Mouse (Mus musculus): Measurements from ENCODE around the gene Jtb.
A peak's percentile ranks its signal among the peaks of the same experiment; 100 is the strongest.
"Not testable (repeated sequence)": the region's sequence is repeated elsewhere in the genome, so short reads cannot be mapped to it uniquely, and the experiment has no call there.

The Jtb gene

DNA sequence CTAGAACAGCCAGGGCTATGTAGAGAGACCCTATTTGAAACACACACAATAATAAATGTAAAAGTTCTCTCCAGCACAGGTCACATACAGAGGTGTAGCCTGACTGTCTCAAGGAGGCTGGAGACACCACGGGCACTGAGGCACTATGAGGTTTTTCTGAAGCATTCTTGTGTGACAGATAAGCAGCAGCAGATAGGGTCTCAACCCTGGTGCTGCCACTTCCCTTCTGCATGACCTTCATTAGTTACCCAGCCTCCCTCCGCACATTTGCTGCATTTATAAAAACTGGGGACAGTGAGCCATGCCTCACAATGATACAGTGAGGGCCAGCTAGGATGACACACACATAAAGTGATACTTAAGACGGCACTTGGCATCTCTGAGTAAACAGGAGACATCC lies 8.5 kb upstream of the Jtb start:
- DNase-seq (ENCODE audit: low spot score in 2 of 2): no peak

DNA sequence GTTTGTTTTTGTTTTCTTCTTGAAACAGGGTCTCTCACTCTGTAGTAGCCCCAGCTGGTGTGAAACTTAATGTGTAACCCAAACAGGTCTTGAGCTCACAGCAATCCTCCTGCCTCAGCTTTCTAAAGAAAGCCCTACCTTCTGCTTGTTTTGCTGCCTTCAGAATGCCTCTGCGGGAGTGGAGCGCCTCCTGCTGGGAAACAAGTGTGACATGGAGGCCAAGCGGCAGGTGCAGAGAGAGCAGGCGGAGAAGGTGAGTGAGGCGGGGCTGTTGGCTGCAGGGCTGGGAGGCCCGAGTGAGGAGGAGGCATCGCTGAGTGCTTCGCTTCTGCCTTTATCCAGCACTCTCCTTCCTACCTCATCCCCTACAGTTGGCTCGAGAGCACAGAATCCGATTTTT lies 7.1 kb upstream of the Jtb start:
- DNase-seq (ENCODE audit: low spot score in 2 of 2): no peak

DNA sequence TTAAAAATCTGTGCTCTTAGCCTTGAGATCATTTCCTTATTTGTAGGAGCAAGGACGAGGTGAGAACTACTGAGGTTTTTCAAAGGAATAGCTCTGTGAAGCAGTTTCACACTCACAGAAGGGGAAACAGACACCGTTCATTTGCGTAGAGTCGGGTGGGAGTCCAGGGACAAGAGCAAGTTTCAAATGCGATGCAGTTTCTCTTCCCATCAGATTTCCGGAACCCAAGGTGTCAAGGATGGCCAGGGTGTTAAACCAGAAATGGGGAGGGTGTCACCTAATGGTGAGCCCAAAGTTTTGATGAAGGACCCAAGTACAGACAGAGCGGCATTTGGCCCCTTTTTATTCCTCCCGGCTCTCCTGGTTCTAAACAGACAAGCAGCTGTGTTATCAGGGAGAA lies 322 bp upstream of the Jtb start:
- DNase-seq (ENCODE audit: low spot score in 2 of 2): no peak

DNA sequence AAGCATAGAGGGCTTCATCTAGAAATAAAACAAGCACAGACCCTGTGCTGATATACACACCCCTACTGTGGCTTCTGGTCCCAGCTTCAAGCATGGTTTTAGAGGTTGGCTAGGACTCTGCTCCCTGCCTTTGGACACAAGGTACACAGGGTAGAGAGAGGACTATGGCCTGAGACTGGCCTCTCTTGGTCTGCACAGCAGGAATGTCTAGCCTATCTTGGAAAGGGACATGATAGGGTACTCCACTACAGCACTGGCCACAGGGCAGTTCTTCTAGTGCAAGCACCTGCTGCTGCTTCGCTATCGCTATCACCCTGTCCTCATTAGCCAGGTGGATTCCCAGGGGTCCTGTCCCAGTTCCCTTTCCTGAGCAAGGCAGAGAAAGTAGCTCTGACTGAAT lies 9.9 kb downstream of the Jtb start:
- DNase-seq (ENCODE audit: low spot score in 2 of 2): no peak

DNA sequence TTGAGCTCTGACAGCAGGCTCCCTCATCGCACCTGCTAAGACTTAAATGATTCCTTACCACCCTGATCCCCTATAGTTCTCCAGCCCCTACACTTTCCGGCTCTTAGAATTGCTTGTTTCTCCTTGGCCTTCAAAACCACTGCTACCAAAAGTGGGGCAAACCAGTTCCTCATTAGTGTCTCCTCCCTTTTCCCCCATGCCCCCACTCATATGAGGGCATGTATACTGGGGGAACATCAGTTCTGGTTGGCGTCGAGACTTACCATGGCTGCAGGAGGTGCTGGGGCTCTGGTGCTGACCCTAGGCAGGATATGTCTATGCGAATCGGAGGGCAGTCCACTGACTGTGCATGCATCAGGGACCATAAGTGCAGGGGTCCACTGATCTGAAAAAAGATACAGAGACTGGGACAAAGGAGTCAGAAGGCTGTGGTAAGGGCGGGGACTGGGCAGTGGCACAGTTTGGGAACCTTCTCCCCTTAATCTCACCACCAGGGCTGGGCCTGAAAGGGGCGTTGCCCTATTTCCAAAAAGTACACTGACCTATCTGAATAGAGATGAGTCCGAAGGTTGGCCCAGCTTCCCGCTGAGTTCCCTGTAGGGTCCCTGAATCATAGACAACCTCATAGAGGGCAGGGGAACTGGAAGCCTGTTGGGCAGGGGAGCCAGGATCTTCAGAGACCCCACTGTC lies 10.4 kb downstream of the Jtb start:
- DNase-seq (ENCODE audit: low spot score in 2 of 2): no peak

DNA sequence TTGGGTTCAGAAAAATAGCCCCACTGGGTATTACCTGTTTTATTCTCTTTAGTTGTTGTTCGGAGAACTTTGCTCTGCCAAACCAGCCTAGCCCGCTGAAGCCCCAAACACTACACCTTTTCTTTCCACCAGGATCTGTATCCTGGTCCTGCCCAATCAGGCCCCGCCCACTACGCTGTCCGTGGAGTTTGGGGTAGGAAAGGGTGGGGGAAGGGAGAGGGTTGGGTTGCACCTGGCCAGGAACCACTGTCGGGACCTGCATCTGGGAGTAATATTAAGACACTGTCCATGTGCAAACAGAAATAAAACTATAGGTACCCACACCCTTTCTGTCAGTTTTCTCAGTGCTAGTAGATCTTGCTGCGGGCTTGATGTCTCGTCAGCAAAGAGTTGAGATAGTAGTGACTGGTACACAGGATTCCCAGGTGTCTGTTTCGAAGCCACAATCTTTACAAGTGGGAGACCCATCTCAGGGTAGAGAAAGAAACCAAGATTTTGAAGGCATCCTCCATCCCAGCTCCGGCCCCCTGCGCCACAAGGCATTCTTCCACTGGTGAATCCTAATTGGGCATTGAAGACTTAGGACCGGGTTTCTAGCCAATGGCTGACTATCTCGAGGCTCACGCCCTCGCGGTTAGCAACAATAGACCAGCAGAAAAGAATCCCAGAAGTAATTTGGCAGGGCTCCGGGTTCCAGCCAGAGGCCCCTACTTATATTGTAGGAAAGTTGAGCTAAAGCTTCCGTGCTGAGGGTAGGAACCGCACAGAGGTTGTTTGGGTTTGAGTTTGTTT lies 11.8 kb downstream of the Jtb start, which contains the start of gene Creb3l4:
Gene Creb3l4, minus strand, starts transcription at position 529 of the 792 bp plus-strand sequence.
- DNase-seq (ENCODE audit: low spot score in 2 of 2): peak in 1 of 2 experiments; percentile 32

DNA sequence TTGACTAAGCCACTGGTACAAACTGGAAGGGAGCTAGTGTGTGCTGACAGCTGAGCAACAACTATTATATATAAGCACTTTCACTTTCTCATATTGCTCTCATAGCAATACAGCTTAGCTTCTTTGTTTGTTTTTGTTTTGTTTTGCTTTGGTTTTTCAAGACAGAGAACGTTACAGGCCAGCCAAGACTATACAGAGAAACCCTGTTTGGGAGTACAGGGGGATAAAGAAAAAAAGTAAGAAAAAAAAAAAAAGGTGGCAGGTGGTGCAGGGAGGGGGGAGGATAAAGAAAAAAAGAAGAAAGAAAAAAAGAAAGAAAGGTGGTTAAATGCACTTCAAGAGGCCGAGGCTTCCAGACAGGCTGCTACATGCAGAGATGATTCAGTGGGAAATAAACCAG lies 14.0 kb downstream of the Jtb start:
- no peak for DNase-seq (ENCODE audit: low spot score in 2 of 2)

DNA sequence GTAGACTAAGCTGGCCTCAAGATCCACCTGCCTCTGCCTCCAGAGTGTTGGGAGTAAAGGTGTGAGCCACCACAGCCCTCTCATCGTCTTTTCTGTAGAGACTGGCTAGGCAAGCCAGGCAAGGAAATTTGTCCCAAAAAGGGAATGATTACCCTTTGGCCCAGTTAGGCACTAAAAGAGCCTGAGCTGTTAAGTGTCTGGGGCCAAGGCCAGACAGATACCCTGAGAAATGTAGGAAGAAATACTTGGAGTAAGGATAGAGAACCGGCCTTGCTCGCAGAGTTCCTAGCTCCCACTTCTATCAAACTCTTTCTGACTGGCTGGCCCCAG lies 16.2 kb downstream of the Jtb start:
- DNase-seq (ENCODE audit: low spot score in 2 of 2): no peak

DNA sequence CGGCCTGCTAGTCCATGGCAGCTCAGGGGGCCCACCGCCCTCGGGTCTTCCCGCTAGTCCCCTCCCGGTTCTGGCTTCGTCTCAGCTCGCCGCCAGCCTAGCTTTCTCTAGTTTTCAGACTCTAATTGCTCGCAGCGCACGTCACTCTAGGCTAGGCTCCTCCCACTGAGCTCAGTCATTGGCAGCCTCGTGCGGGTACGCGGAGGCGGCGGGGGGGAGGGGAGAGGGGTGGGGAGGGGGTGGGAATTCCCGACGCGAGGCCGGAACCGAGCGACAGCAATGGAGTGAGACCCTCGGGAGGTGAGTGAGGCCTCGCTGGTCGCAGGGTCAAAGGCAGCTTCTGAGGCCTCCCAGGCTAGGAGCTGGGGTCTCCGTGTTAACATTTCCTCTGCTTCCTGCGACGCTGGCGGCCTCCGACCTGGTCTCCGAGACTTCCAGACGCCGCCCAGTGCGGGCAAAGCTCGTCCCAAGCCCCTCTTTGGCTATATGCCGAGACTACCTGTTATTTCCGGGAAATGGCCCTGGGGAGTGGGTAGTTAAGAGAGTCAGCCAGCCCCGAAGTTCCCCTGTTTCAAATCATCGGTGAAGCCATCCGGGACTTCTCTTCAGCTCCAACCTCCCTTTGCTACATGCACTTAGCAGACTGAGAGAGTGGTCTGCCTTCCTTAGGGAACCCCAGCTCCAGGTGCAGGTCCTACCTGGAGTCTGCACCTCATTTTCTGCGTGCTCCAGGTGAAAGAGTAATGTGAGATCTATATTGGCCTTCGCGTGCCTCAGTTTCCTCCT lies 16.8 kb downstream of the Jtb start, which contains the start of gene Slc39a1:
Gene Slc39a1, plus strand, starts transcription at position 213 of the 786 bp plus-strand sequence.
- DNase-seq (ENCODE audit: low spot score in 2 of 2): peak; percentile 91 to 94

DNA sequence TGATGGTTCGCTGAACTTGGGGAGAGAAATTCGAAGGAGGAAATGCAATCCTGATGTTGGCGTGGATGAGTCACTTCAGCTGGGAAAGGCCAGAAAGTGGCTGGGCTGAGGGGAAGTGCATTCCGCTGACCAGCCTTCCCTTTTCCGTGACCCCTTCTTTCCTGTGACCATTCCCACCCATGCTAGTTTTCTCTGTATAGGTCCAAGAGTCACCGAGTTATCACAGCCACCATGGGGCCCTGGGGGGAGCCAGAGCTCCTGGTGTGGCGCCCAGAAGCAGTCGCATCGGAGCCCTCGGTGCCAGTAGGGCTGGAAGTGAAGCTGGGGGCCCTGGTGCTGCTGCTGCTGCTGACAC lies 17.3 kb downstream of the Jtb start:
- peak in 1 of 2 experiments; percentile 38 for DNase-seq (ENCODE audit: low spot score in 2 of 2)

DNA sequence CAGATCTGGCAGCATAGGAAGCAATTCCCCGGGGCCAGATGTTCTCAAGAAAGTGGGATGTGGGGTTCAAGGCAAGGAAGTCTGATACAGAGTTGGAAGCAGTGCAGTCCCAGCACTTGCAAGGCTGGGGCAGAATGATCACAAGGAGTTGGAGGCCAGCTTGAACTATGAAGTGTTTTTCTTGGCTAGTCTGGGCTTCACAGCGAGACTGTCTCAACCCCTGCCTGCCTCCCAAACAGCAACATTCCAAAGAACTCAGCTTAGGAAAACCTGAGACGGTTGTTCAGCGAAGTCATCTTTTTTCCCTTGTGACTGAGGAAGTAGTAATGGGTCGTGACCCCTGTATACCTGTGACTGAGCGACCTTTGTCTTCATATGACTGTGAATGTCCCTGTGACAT lies 19.4 kb downstream of the Jtb start:
- DNase-seq (ENCODE audit: low spot score in 2 of 2): no peak

DNA sequence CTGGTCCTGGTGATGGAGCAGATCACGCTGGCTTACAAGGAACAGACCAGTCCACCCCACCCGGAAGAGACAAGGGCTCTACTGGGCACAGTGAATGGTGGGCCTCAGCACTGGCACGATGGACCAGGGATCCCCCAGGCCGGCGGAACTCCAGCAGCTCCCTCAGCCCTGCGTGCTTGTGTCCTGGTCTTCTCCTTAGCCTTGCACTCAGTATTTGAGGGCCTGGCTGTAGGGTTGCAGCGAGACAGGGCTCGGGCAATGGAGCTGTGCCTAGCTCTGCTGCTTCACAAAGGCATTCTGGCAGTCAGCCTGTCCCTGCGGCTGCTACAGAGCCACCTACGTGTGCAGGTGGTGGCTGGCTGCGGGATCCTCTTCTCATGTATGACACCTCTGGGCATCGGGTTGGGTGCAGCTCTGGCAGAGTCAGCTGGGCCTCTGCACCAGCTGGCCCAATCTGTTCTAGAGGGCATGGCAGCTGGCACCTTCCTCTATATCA lies 20.4 kb downstream of the Jtb start:
- not testable (repeated sequence) for DNase-seq (ENCODE audit: low spot score in 2 of 2)

DNA sequence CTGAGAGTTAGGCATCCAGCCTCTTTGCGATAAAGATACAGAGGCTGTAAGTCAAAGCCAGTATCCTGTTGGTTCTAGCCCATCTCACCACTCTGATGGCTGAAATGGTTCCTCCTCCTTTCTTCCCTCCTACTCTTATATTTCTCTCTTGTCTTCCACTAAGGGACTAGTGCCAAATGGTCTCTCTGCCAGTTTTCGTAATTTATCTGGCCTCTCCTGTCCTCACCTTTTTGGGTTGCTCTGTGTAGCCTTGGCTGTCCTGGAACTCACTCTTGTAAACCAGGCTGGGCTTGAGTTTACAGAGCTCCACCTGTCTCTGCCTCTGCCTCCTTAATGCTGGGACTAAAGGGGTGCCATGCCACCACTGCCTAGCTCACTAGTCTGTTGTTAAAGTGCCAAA lies 21.3 kb downstream of the Jtb start:
- DNase-seq (ENCODE audit: low spot score in 2 of 2): not testable (repeated sequence)

DNA sequence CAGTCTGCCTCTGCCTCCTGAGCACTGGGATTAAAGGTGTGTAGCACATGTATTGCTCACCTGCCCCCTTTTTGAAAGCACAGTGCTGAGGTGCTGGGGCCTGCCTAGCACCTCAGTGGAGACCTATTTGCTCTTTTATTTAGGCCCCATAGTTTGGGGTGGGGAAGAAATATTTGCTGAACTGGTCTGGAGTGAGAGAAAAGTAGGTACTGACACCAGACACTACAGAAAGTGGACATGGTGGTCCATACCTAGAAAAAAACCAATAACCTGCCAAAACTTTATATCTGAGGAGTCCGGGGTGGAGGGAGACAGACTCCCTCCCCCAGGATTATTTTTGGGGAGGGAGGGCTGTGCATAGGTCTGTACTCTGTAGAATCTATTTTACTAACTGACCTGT lies 21.8 kb downstream of the Jtb start:
- not testable (repeated sequence) for DNase-seq (ENCODE audit: low spot score in 2 of 2)

DNA sequence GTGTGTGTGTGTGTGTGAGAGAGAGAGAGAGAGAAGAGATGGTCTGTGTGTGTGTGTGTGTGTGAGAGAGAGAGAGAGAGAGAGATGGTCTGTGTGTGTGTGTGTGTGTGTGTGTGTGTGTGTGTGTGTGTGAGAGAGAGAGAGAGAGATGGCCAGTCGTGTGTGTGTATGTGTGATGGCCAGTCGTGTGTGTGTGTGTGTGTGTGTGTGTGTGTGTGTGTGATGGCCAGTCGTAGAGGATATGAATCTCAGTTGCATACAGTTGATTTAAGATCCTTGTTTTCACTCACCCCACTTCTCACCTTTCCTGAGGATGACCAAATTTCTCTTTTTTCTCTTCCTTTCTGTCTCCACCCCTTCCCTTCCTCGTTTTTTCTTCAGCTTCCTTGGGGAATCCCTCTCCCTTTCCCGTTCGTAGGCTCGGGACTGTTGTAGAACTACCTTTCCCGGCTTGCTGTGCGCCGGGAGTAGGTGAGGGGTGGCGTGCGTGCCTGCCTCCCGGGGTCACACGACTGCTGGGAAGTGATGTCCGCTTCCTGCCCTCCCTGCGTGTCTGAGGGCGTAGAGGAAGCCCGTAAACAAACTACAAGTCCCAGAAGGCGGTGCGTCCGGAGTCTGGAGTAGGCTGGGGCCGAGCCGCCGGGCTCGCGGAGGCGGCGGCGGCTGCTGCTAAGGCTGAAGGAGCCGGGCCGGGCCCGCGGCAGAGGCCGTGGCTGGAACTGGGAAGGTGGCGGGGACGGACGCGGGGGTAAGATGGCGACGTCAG lies 22.4 kb downstream of the Jtb start, which contains the start of gene Crtc2:
Gene Crtc2, plus strand, starts transcription at position 511 of the 766 bp plus-strand sequence.
- peak; percentile 89 to 96 for DNase-seq (ENCODE audit: low spot score in 2 of 2)

DNA sequence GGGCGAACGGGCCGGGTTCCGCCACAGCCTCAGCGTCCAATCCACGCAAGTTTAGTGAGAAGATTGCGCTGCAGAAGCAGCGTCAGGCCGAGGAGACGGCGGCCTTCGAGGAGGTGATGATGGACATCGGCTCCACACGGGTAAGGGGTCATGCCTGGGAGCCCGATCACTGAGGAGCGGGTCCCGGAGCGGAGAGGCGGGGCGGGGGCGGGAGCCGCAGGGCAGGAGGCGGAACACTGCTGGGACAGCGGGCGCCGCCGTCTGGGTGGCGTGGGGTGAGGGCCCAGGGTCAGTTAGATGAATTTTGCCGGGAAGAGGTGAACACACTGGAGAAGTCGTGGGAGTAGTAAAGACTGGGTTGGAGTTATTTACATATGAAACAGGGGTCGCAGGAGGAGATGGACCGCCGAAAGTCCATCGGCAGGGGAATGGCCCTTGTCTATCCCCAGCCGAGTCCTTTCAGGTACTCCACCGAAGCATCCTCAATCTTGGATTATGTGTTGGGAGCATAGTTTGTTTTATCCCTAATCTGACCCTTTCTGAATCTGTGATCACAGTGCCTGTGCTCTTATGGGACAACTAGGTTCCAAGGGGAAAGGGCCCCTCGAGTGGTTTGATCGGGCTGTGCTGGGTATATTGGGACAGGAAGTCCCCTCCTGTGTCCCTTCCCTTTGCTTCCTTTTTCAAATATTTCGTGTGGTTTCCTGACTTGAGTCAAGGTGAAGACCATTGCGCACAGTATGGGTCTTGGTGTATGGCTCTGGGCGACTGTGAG lies 23.2 kb downstream of the Jtb start:
- peak in 1 of 2 experiments; percentile 35 for DNase-seq (ENCODE audit: low spot score in 2 of 2)

DNA sequence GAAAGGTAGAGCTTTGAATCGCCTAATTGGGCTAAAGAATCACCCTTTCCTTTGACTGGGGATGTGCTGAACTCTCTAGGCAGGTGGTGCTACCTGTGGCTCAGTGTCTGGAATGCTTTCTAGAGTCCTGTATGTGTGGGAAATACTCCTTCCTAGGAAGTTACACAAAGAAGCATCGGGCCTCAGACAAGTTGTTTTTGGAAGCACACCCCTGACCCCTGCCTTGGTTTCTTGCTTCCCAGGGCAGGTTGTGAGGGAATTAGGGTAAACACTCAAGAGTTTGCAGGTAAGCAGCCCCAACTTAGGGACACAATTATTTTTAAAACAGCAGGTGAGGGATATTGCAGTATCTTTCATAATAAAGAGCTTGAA lies 23.8 kb downstream of the Jtb start:
- no peak for DNase-seq (ENCODE audit: low spot score in 2 of 2)

DNA sequence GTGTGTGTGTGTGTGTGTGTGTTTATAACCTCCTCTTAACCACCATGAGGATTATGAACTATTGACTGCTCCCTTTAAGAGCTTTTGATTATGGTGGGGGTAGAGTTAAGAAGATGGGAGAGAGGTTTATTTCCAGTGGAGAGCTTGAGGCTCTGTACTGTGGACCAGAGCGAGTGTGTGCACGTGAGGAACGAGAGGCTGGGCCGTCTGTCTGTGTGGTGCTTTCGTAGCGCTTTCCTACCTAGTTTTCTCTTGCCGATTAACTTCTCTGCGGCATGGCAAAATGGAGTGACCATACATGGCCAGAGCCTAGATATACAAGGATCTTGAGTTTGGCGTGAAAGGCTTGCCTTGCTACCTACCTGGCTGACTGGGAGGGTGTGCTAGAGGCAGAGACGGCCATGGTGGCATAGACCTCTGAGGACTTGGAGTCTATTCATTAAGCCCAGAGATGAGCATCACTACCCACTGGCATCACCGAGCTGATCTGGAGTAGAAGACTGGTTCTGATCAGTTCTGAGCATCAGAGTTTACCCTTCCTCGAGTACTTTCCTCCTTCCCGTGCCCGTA lies 24.5 kb downstream of the Jtb start:
- DNase-seq (ENCODE audit: low spot score in 2 of 2): no peak

DNA sequence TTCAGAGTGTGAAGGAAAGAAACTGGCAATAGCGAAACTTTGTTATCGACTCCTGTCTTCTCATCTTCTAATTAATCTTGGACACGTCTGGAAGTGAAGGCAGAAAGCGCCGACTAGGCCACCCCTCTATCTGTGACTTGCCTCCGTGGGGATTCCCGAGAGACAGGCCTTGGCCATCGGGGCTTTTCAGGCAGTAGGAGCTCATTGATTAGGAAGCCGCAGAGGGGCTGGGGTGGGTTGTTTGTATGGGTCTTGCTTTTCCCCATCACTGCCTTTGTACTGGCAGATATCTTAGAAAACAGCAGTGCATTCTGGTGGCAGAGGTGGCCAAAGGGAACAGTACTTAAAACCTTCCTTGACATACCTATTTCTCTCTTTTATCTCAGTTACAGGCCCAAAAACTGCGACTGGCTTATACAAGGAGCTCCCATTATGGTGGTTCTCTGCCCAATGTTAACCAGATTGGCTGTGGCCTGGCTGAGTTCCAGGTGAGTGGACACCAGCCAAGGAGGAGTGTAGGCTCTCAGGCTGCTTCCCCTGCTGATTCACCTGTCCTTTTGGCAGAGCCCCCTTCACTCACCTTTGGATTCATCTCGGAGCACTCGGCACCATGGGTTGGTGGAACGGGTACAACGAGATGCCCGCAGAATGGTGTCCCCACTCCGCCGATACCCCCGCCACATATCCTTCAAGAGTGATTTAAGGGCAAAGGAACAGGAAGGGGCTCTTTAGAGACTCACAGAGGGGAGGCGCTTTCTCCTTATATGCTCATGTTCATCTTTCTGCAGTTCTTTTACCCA lies 25.5 kb downstream of the Jtb start:
- DNase-seq (ENCODE audit: low spot score in 2 of 2): no peak

DNA sequence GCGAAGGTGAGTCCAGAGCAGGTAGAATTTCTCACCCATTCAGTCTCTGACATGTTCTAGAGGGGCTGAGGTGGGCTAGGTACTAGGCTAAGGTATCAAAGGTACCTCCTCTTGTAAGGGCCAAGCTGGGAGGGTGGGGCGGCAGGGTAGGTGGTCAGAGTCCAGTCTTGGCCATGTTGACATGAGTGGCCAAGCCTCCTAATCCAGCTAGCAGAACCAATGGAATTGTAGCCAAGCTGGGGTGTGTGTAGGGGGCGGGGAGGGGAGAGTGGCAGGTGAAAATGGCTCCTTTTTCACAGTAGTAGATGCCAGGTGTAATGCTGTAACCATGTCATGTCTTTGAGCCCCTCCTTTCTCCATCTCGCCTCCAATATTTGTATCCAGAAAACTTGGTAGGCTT lies 27.1 kb downstream of the Jtb start:
- DNase-seq (ENCODE audit: low spot score in 2 of 2): no peak

Data from urinary bladder, postnatal 36 days (tissue).